Mouse (Mus musculus) megakaryocyte, embryonic 14.5 days (primary cell): ENCODE measurements around the gene Slc25a42.

Experiments used
- FLI1 ChIP-seq: IDR thresholded peaks from 2 replicates; pipeline ENCODE4 v1.6.1; 2012; ENCODE audit warnings: low read length, inconsistent platforms, mixed read lengths
- GATA1 ChIP-seq: IDR thresholded peaks from 3 replicates; pipeline ENCODE4 v1.6.1; 2012; ENCODE audit warnings: mixed read lengths, low read length, inconsistent platforms, borderline replicate concordance

DNA sequence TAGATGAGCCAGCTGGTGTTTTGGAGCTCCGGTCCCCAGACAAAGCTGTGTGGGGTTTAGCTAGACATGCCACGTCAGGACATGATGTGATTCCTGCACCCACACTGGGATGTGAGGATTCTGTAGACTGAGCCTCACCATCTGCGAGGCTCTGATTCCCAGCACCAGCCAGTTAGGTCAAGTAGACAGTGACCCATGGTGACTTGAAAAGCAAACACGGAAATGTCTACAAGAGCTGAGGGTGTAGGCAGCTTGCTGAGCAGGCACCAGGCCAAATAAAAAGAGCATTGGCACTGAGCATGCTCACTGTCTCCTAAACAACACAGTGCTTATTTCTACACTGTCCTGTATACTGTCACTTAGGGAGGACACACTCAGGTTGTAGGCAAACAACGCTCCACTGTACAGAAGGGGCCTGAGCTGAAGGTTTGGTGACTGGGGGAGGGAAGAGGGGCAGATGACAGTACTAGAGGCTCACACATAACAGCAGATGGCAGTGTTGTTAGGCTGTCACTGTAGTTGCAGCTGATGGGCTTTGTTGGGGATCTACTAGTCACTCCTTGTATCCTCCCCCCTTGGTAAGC is 11.9 kb downstream of the Slc25a42 start:
- TF ChIP-seq GATA1 = no peak
- no peak for TF ChIP-seq FLI1
